Mouse (Mus musculus) gastrocnemius, adult 18-20 months (tissue): ENCODE measurements around the gene Olfr1263. TPM values are rescaled to one million over a fixed set of nuclear protein-coding genes. Genes with fewer than 3 reads are reported as not detected.

ENCODE experiments used
- DNase-seq: peaks from one replicate; pipeline ENCODE4 v3.0.0; 2021; ENCODE audit warnings: low spot score
- long read RNA-seq, 2 experiments: library from polyadenylated mRNA; stranded (forward); transcript quantifications; one replicate each; pipeline ENCODE4 v2.0.0; 2021
- total RNA-seq, 2 experiments: library from RNA; stranded (reverse); gene quantifications; 2 replicates each; pipeline ENCODE4 v1.2.3; 2021

Gene Olfr1263
- total RNA-seq = not detected
- long read RNA-seq, experiment 1 = 0 reads
- long read RNA-seq, experiment 2 = 0 reads

GRCm38 (mm10) chr2:90011831-90012230 is at the start of gene Olfr1263:
Olfr1263 (plus strand) TSS chr2:90012131.
- DNase-seq = no peak

DNA sequence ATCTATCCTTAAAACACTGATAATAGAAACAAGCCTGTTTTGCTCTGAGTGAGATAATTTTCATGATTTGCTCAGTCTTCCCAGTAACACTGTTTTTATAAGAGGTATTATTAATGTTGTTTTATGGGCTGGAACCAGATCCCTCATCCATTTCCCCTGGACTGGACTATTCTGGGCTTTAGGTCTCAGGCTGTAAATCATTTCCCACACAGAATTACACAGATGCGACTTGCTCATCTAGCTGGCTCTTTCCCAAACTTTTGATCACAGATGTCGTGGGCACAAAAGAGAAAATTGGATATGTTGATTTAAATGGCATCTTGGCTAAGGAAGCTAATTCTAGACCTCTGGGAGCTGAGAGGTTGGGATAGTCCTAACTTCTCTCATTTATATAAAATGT is 37.7 kb upstream of the Olfr1263 start, which contains the start of gene Olfr1260:
Gene Olfr1260 (plus strand): TSS at position 157 of the 400 bp plus-strand sequence.
- no peak for DNase-seq

DNA sequence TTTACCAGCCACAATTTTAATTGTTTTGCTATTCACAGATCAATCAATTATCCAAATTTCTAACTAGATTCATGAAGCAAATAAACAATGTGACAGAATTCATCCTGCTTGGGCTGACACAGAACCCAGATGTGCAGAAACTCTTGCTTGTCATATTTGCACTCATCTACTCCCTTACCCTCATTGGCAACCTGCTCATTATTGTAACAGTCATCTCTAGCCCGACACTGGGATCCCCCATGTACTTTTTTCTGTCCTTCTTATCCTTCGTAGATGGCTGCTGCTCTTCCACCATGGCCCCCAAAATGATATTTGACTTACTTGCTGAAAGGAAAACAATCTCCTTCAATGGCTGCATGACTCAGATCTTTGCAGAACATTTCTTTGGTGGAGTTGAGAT is 34.2 kb upstream of the Olfr1263 start:
- no peak for DNase-seq

DNA sequence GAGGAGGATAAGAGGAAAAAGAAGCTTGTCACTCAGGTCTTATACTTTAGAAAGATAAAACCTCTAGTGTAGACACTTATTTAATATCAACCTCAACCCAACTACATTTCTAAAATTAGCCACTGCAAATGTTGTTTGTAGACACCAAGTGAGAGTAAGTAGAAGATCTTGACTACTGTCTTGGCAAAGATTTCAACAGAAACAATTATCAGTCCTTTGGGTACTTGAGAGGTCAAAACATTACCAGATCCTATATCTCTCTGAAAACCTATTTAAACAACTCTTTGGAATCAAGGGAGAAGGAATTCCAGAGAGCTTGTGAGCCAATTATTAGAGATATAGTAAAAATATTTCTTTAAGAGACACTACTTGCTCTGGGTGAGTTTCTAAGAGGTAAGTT is 21.0 kb upstream of the Olfr1263 start, which contains the start of gene Olfr1261:
Gene Olfr1261 (plus strand): TSS at position 301 of the 400 bp plus-strand sequence.
- no peak for DNase-seq

DNA sequence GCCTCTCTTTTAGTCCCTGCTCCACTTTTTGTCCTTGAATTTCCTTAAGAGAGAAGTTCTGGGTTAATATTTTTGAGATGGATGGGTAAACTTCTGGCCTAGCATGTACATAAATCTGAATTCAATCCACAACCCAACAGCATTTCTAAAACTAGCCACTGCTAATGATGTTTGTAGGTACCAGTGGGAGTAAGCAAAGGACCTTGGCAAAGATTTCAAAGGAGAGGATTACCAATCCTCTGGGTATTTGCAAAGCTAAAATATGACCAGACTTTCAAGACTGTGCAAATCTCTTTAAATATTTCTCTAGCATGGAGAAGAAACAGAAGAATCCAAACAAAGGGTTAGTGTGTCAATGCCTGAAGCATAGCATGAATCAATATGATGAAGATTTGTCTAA is 12.1 kb upstream of the Olfr1263 start, which contains the start of gene Olfr1262:
Gene Olfr1262 (plus strand): TSS at position 301 of the 400 bp plus-strand sequence.
- DNase-seq = no peak

GRCm38 (mm10) chr2:90025477-90025876 is 13.5 kb downstream of the Olfr1263 start, which contains the start of gene Olfr1264:
Olfr1264 (minus strand) TSS chr2:90025577.
- no peak for DNase-seq

DNA sequence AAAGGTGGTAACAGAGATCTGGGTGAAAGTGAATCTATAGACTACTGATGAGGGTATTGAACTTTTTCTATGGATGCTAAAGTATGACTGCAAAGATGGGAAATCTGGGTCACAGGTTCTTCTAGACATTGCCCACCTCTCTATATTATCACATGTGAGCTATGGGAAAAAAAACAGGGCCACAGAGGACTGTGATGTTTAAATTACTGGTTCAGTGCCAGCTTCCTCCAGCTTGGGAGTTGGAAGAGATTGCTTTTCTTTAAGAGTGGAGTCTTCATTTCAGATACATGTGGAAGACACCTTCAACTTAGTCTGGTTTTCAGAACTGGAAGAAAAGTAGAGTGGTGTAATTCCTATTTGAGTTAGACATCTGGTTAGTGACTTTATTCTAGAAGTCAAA is 23.1 kb downstream of the Olfr1263 start, which contains the start of gene Olfr1265:
Gene Olfr1265 (plus strand): TSS at position 301 of the 400 bp plus-strand sequence.
- no peak for DNase-seq

GRCm38 (mm10) chr2:90063494-90063893 is 51.6 kb downstream of the Olfr1263 start, which contains the start of gene Olfr140:
Olfr140 (minus strand) TSS chr2:90063594.
- DNase-seq = no peak

Other genes starting within 250 kb of the Olfr1263 start
- gene Olfr1254, start 218.5 kb upstream of the Olfr1263 start, total RNA-seq = not detected
- not detected for gene Olfr1255, start 200.1 kb upstream of the Olfr1263 start, total RNA-seq
- not detected for gene Olfr1256, start 170.6 kb upstream of the Olfr1263 start, total RNA-seq
- gene Olfr48, start 163.9 kb upstream of the Olfr1263 start, total RNA-seq = not detected
- gene Olfr1257, start 133.7 kb upstream of the Olfr1263 start, total RNA-seq = not detected
- gene Olfr1258, start 84.8 kb upstream of the Olfr1263 start, total RNA-seq = not detected
- not detected for gene Olfr1259, start 63.5 kb upstream of the Olfr1263 start, total RNA-seq
- not detected for gene Olfr1260, start 37.8 kb upstream of the Olfr1263 start, total RNA-seq
- not detected for gene Olfr1261, start 20.9 kb upstream of the Olfr1263 start, total RNA-seq
- gene Olfr1262, start 12.0 kb upstream of the Olfr1263 start, total RNA-seq = not detected
- gene Olfr1264, start 13.4 kb downstream of the Olfr1263 start, total RNA-seq = not detected
- not detected for gene Olfr1265, start 23.2 kb downstream of the Olfr1263 start, total RNA-seq
- not detected for gene Olfr140, start 51.5 kb downstream of the Olfr1263 start, total RNA-seq
- not detected for gene Olfr1269, start 109.3 kb downstream of the Olfr1263 start, total RNA-seq
- gene Olfr32, start 130.2 kb downstream of the Olfr1263 start, total RNA-seq = not detected
- gene Olfr1270, start 141.0 kb downstream of the Olfr1263 start, total RNA-seq = not detected
- gene Olfr1506, start 212.4 kb downstream of the Olfr1263 start, total RNA-seq = not detected
- gene Olfr142, start 245.5 kb downstream of the Olfr1263 start, total RNA-seq = not detected